Mouse (Mus musculus): ENCODE results near the gene Tmem39b. TPM values are rescaled to one million over a fixed set of nuclear protein-coding genes. Genes with fewer than 3 reads are reported as not detected.
"Not testable (repeated sequence)": the region's sequence is repeated elsewhere in the genome, so short reads cannot be mapped to it uniquely, and the experiment has no call there.

Tmem39b gene
- polyA plus RNA-seq, 1 experiment from 2014 or later: 2.3 TPM

- H3K27me3 ChIP-seq (ENCODE audit: insufficient read depth, low read length): no peaks in the 10 kb centered on the region
- TF ChIP-seq EP300 (IDR thresholded peaks at IDR 0.05; ENCODE audit: low read depth) (no peak), CTCF (IDR thresholded peaks at IDR 0.05; ENCODE audit: low read depth) (no peak)
- H3K4me2 ChIP-seq (ENCODE audit: low read depth, low read length): peak overlapping the region; percentile 90
- H3K9me3 ChIP-seq (ENCODE audit: low read length): no peaks in the 10 kb centered on the region
- peaks cover 15% of the 10 kb centered on the region for H3K4me1 ChIP-seq (ENCODE audit: insufficient read depth)
- WGBS (ENCODE audit: insufficient replicate concordance): under 1% methylated on average over 53 of the region's 62 CpGs
- ATAC-seq: no peak
- no peaks in the 10 kb centered on the region for H3K36me3 ChIP-seq (replicated peaks; ENCODE audit: insufficient read depth, low read length)
- H3K9ac ChIP-seq (replicated peaks): peak overlapping the region; percentile 99
- DNase-seq: peak; percentile 68
- peak overlapping the region; percentile 99 for H3K4me3 ChIP-seq (ENCODE audit: low read depth, low read length)
- H3K27ac ChIP-seq (ENCODE audit: low read depth): peak overlapping the region; percentile 97
These were observed 44.8 kb upstream of the Tmem39b start for GRCm38 (mm10) chr4:129741251-129741973.

- ATAC-seq (no peak), DNase-seq (no peak)
- Histone ChIP-seq H3K27me3 (ENCODE audit: insufficient read depth, low read length) (no peaks in the 10 kb centered on the region), H3K4me1 (ENCODE audit: insufficient read depth) (peaks cover 15% of the 10 kb centered on the region), H3K9me3 (ENCODE audit: low read length) (no peaks in the 10 kb centered on the region), H3K9ac (replicated peaks) (no peak overlapping the region), H3K36me3 (replicated peaks; ENCODE audit: insufficient read depth, low read length) (peaks cover 3% of the 10 kb centered on the region; the same call in 1 of the 2 replicates), H3K4me2 (ENCODE audit: low read depth, low read length) (no peak overlapping the region), H3K27ac (ENCODE audit: low read depth) (no peak overlapping the region), H3K4me3 (ENCODE audit: low read depth, low read length) (no peak overlapping the region)
- TF ChIP-seq EP300 (IDR thresholded peaks at IDR 0.05; ENCODE audit: low read depth) (no peak), CTCF (IDR thresholded peaks at IDR 0.05; ENCODE audit: low read depth) (no peak)
- WGBS (ENCODE audit: insufficient replicate concordance): 62% methylated on average over 4 of the region's 4 CpGs
These were observed 42.5 kb upstream of the Tmem39b start for GRCm38 (mm10) chr4:129739111-129739645.

- DNase-seq (no peak), ATAC-seq (no peak)
- no peak overlapping the region for H3K27ac ChIP-seq (ENCODE audit: low read depth)
- no peaks in the 10 kb centered on the region for H3K27me3 ChIP-seq (ENCODE audit: insufficient read depth, low read length)
- H3K4me2 ChIP-seq (ENCODE audit: low read depth, low read length): no peak overlapping the region
- H3K9me3 ChIP-seq (ENCODE audit: low read length): no peaks in the 10 kb centered on the region
- peaks cover 3% of the 10 kb centered on the region; the same call in 1 of the 2 replicates for H3K36me3 ChIP-seq (replicated peaks; ENCODE audit: insufficient read depth, low read length)
- no peak for TF ChIP-seq CTCF (IDR thresholded peaks at IDR 0.05; ENCODE audit: low read depth)
- no peak for TF ChIP-seq EP300 (IDR thresholded peaks at IDR 0.05; ENCODE audit: low read depth)
- no peak overlapping the region for H3K9ac ChIP-seq (replicated peaks)
- H3K4me3 ChIP-seq (ENCODE audit: low read depth, low read length): no peak overlapping the region
- whole genome bisulfite sequencing (ENCODE audit: insufficient replicate concordance): 78% methylated on average over 1 of the region's 1 CpGs
- peaks cover 5% of the 10 kb centered on the region; the same call in 1 of the 2 replicates for H3K4me1 ChIP-seq (ENCODE audit: insufficient read depth)
These were observed 39.5 kb upstream of the Tmem39b start for GRCm38 (mm10) chr4:129736173-129736572.

- not testable (repeated sequence) for H3K9ac ChIP-seq (replicated peaks); H3K4me3 ChIP-seq (ENCODE audit: low read depth, low read length); H3K4me2 ChIP-seq (ENCODE audit: low read depth, low read length); H3K9me3 ChIP-seq (ENCODE audit: low read length); H3K36me3 ChIP-seq (replicated peaks; ENCODE audit: insufficient read depth, low read length); H3K27ac ChIP-seq (ENCODE audit: low read depth); H3K4me1 ChIP-seq (ENCODE audit: insufficient read depth); H3K27me3 ChIP-seq (ENCODE audit: insufficient read depth, low read length); DNase-seq; ATAC-seq
- 85% methylated on average over 3 of the region's 4 CpGs for WGBS (ENCODE audit: insufficient replicate concordance)
These were observed 38.8 kb upstream of the Tmem39b start for GRCm38 (mm10) chr4:129735485-129735884.

GRCm38 (mm10) chr4:129731423-129731822 is 34.8 kb upstream of the Tmem39b start:
- Histone ChIP-seq H3K4me3 (ENCODE audit: low read depth, low read length) (no peak overlapping the region), H3K4me2 (ENCODE audit: low read depth, low read length) (no peak overlapping the region), H3K27me3 (ENCODE audit: insufficient read depth, low read length) (no peaks in the 10 kb centered on the region), H3K9ac (replicated peaks) (no peak overlapping the region), H3K4me1 (ENCODE audit: insufficient read depth) (no peaks in the 10 kb centered on the region), H3K9me3 (ENCODE audit: low read length) (no peaks in the 10 kb centered on the region), H3K27ac (ENCODE audit: low read depth) (no peak overlapping the region), H3K36me3 (replicated peaks; ENCODE audit: insufficient read depth, low read length) (peaks cover 22% of the 10 kb centered on the region)
- DNase-seq (no peak), ATAC-seq (no peak)
- WGBS (ENCODE audit: insufficient replicate concordance): 46% methylated on average over 5 of the region's 5 CpGs
- no peak for TF ChIP-seq EP300 (IDR thresholded peaks at IDR 0.05; ENCODE audit: low read depth)
- no peak for TF ChIP-seq CTCF (IDR thresholded peaks at IDR 0.05; ENCODE audit: low read depth)

- peaks cover 67% of the 10 kb centered on the region for H3K36me3 ChIP-seq (replicated peaks; ENCODE audit: insufficient read depth, low read length)
- no peak for ATAC-seq
- no peak overlapping the region for H3K4me2 ChIP-seq (ENCODE audit: low read depth, low read length)
- H3K9me3 ChIP-seq (ENCODE audit: low read length): no peaks in the 10 kb centered on the region
- H3K4me3 ChIP-seq (ENCODE audit: low read depth, low read length): no peak overlapping the region
- H3K27me3 ChIP-seq (ENCODE audit: insufficient read depth, low read length): no peaks in the 10 kb centered on the region
- TF ChIP-seq CTCF (IDR thresholded peaks at IDR 0.05; ENCODE audit: low read depth) (no peak), EP300 (IDR thresholded peaks at IDR 0.05; ENCODE audit: low read depth) (no peak)
- no peak overlapping the region for H3K27ac ChIP-seq (ENCODE audit: low read depth)
- no peak for DNase-seq
- H3K9ac ChIP-seq (replicated peaks): no peak overlapping the region
- WGBS (ENCODE audit: insufficient replicate concordance): 94% methylated on average over 9 of the region's 9 CpGs
- no peaks in the 10 kb centered on the region for H3K4me1 ChIP-seq (ENCODE audit: insufficient read depth)
These were observed 19.7 kb upstream of the Tmem39b start for GRCm38 (mm10) chr4:129716310-129716709.

Data from liver, postnatal 0 days (tissue).